Comparison of ENCODE assay signal across 28 mouse cellular contexts in the genomic region with DNA sequence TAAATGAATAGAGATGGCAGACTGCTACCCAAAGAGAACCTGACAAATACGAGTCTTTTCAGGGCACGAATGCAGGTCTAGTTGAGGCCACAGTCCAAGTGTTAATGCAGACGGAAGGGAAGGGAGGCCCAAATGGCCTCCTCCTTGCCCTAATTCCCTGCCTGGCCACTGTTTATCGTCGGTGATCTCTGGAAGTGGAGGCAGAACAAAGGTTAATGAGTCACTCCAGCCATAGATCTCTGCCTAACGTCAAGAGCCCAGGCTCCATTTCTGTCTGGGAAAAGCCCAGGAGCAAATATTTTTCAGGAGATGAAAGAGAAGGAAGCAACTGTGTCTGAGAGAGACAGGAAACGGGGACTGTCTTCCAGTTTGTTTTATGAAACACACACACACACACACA.
DNase-seq lines count a peak whose midpoint lies in the region; ATAC-seq and TF ChIP-seq lines count a peak whose summit lies in the region.
"Had no signal": no experiment of that assay in that cellular context is flagged by ENCODE, and none has a peak within 500 bp of the region (broad histone marks: within the 10 kb centered on the region; RNA-seq: fewer than 3 reads in every experiment).

No protein-coding gene starts in this region.

- H3K9ac ChIP-seq in midbrain, embryonic 11.5 days (ENCODE audit: low read length) = no peak overlapping the region
- no peak overlapping the region for H3K9ac ChIP-seq in midbrain, embryonic 13.5 days (replicated peaks)
- no peak overlapping the region for H3K9ac ChIP-seq in hindbrain, embryonic 13.5 days
- H3K9ac ChIP-seq: embryonic facial prominence, embryonic 12.5 days; heart, embryonic 12.5 days; hindbrain, embryonic 14.5 days; limb, embryonic 13.5 days had no signal

- no peak overlapping the region for H3K4me2 ChIP-seq in midbrain, embryonic 11.5 days
- no peak overlapping the region for H3K4me2 ChIP-seq in midbrain, embryonic 13.5 days (replicated peaks)
- no peak overlapping the region for H3K4me2 ChIP-seq in hindbrain, embryonic 13.5 days
- H3K4me2 ChIP-seq: embryonic facial prominence, embryonic 12.5 days; heart, embryonic 12.5 days; hindbrain, embryonic 14.5 days; limb, embryonic 13.5 days; liver, embryonic 11.5 days had no signal

- WGBS in midbrain, embryonic 11.5 days = 83% methylated on average over 7 of the region's 7 CpGs
- 90% methylated on average over 7 of the region's 7 CpGs for whole genome bisulfite sequencing in midbrain, embryonic 13.5 days
- 73% methylated on average over 7 of the region's 7 CpGs for WGBS in hindbrain, embryonic 13.5 days

- no peaks in the 10 kb centered on the region; the same call in 1 of the 2 replicates for H3K9me3 ChIP-seq in midbrain, embryonic 11.5 days (ENCODE audit: control insufficient read depth, low read length)
- H3K9me3 ChIP-seq in midbrain, embryonic 13.5 days = peaks cover 12% of the 10 kb centered on the region
- no peaks in the 10 kb centered on the region for H3K9me3 ChIP-seq in hindbrain, embryonic 13.5 days
- H3K9me3 ChIP-seq: embryonic facial prominence, embryonic 12.5 days; G1E; limb, embryonic 13.5 days had no signal

- TF ChIP-seq CTCF in layer of hippocampus, adult 2 months (conservative IDR thresholded peaks at IDR 0.05) = no peak

- H3K4me1 ChIP-seq in midbrain, embryonic 11.5 days (ENCODE audit: control insufficient read depth, insufficient read depth, low read length) = no peaks in the 10 kb centered on the region
- no peaks in the 10 kb centered on the region for H3K4me1 ChIP-seq in midbrain, embryonic 13.5 days (replicated peaks)
- H3K4me1 ChIP-seq in hindbrain, embryonic 13.5 days (replicated peaks) = no peaks in the 10 kb centered on the region
- H3K4me1 ChIP-seq: embryonic facial prominence, embryonic 12.5 days; heart, embryonic 12.5 days; limb, embryonic 13.5 days had no signal

- DNase-seq in adrenal gland, adult 2 months = peak; percentile 40
- DNase-seq in adrenal gland, adult 8-10 months = no peak
- peak; percentile 37 for DNase-seq in midbrain, embryonic 11.5 days (ENCODE audit: low spot score, missing footprints)
- peak; percentile 24 for DNase-seq in lung, postnatal 25 days (ENCODE audit: low spot score)
- DNase-seq in layer of hippocampus, adult 2 months (ENCODE audit: low spot score in 2 of 2) = no peak
- DNase-seq: cerebellum, adult 8-10 months; cerebellum, postnatal 25 days; gastrocnemius, postnatal 36 days; heart, adult 2 months; heart, postnatal 4 days; kidney, adult 9 months; kidney, postnatal 14 days; right cerebral cortex, adult 18-20 months; spleen, adult 18-20 months; thymus, postnatal 14 days had no signal

- H3K4me3 ChIP-seq in midbrain, embryonic 11.5 days (ENCODE audit: low read depth, low read length) = no peak overlapping the region
- H3K4me3 ChIP-seq in midbrain, embryonic 13.5 days (replicated peaks) = no peak overlapping the region
- H3K4me3 ChIP-seq in hindbrain, embryonic 13.5 days = no peak overlapping the region
- no peak overlapping the region for H3K4me3 ChIP-seq in layer of hippocampus, adult 2 months
- H3K4me3 ChIP-seq: embryonic facial prominence, embryonic 12.5 days; heart, adult 2 months; heart, embryonic 12.5 days; left cerebral cortex, adult 2 months; limb, embryonic 13.5 days had no signal

- H3K27ac ChIP-seq in midbrain, embryonic 11.5 days (ENCODE audit: low read depth, low read length) = no peak overlapping the region
- H3K27ac ChIP-seq in midbrain, embryonic 13.5 days = no peak overlapping the region
- no peak overlapping the region for H3K27ac ChIP-seq in hindbrain, embryonic 13.5 days
- no peak overlapping the region for H3K27ac ChIP-seq in layer of hippocampus, adult 2 months
- H3K27ac ChIP-seq: embryonic facial prominence, embryonic 12.5 days; heart, adult 2 months; hindbrain, embryonic 14.5 days; left cerebral cortex, adult 2 months; limb, embryonic 13.5 days had no signal

- H3K36me3 ChIP-seq in midbrain, embryonic 11.5 days (ENCODE audit: control insufficient read depth, insufficient read depth, low read length) = no peaks in the 10 kb centered on the region
- H3K36me3 ChIP-seq in midbrain, embryonic 13.5 days = no peaks in the 10 kb centered on the region
- no peaks in the 10 kb centered on the region for H3K36me3 ChIP-seq in hindbrain, embryonic 13.5 days
- H3K36me3 ChIP-seq: embryonic facial prominence, embryonic 12.5 days; G1E; heart, embryonic 12.5 days; limb, embryonic 13.5 days had no signal

- H3K27me3 ChIP-seq in midbrain, embryonic 11.5 days (ENCODE audit: control insufficient read depth, insufficient read depth, low read length) = no peaks in the 10 kb centered on the region
- no peaks in the 10 kb centered on the region for H3K27me3 ChIP-seq in midbrain, embryonic 13.5 days
- no peaks in the 10 kb centered on the region for H3K27me3 ChIP-seq in hindbrain, embryonic 13.5 days
- H3K27me3 ChIP-seq: embryonic facial prominence, embryonic 12.5 days; heart, embryonic 12.5 days; limb, embryonic 13.5 days; Patski had no signal

- no peak for ATAC-seq in midbrain, embryonic 11.5 days (ENCODE audit: low FRiP score)
- no peak for ATAC-seq in midbrain, embryonic 13.5 days
- ATAC-seq in hindbrain, embryonic 13.5 days (ENCODE audit: low FRiP score) = no peak
- ATAC-seq: forebrain, embryonic 14.5 days; intestine, postnatal 0 days; midbrain, embryonic 16.5 days; Patski had no signal

Comparison
In these comparisons a context has a peak if more than half of its experiments do, and no peak if none do; other contexts are left out.
1. DNase-seq: peak in adrenal gland, adult 2 months (single experiment), midbrain, embryonic 11.5 days (single experiment) and lung, postnatal 25 days (single experiment); none in adrenal gland, adult 8-10 months (single experiment) and layer of hippocampus, adult 2 months (0 of 2).